Mouse (Mus musculus) adrenal gland, postnatal 0 days (tissue): ENCODE data around the gene Fsip1. TPM values are rescaled to one million over a fixed set of nuclear protein-coding genes. Genes with fewer than 3 reads are reported as not detected.

Source experiments
- microRNA-seq: library from miRNA; unstranded; fragments of <30 nt; microRNA quantifications from one replicate; pipeline ENCODE4, GENCODE M21; 2016; ENCODE audit warnings: borderline replicate concordance; ENCODE audit not compliant: insufficient number of aligned reads
- polyA plus RNA-seq: library from polyadenylated mRNA; unstranded; fragments of >200 nt; fragmentation: Nextera tagmentation; extraction: Ambion mirVana; gene quantifications from 2 replicates; pipeline ENCODE4 v1.2.1, GENCODE M21; 2015

Gene Fsip1
- 0.80 and 1.3 TPM in 2 replicates for polyA plus RNA-seq

DNA sequence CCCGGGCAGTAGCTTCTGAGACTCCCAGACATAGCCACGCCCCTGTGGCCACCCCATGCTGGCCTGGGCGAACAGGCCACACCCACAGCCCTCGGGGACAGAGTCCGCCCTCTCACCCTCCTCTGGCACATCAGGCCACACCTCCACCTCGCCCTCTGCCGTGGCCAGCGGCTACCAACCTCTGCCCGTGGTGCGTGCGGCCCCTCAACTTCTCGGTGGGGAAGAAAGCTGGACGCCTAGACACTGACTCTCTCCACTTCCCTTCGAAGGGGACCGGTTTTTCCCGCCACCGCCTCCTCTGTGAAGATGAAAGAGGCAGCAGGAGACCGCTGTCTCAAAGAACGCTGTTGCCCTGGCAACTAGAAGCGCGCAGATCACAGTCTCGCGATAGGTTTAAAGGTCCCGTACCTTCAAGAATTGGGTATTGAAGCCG, at the start of gene Fsip1:
TSS of gene Fsip1 (minus strand) at position 346 of the 433 bp plus-strand sequence.

DNA sequence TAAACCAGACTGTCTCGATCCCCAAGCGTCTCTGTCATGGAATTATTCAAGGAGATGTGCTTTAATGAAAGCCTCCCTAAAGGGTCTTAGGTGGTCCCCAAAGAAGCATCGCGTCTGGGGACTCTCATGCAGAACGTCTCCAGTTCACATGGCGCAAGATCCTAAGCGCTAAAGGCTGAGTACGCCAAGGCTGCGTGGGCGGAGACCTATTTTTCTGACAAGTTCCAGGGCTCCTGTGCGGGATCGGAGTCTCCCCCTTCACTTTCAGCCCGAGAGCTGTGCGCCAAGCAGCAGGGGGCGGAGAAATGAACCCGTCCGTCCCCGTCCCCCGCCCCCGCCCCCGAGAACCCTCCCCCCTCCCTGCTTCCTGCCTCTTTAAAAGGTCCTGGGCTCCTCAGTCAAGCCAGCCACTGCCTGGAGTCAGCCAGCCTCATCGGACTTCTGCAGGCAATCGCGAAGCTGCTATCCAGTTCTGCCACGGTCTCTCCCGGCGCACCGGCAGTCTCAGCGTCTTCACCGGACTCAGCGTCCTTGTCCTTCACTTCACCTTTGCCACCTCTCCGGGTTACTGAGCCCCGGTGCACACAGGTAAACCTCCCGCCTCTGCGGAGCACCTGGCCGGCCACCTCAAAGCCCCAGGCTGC, 145.2 kb downstream of the Fsip1 start, which contains the start of gene Thbs1:
TSS of gene Thbs1 (plus strand) at position 389 of the 644 bp plus-strand sequence.

Small RNA genes within 50 kb of the gene (microRNA-seq; reads per million reads assigned to microRNA genes)
- not detected for gene Gm22800

Other genes starting within 250 kb of the Fsip1 start
- gene Thbs1, start 145.1 kb downstream of the Fsip1 start, polyA plus RNA-seq = 12.8 and 19.7 TPM in 2 replicates
- 1.4 and 3.1 TPM in 2 replicates for gene Gpr176, start 116.5 kb upstream of the Fsip1 start, polyA plus RNA-seq
- gene Eif2ak4, start 131.7 kb upstream of the Fsip1 start, polyA plus RNA-seq = 5.5 and 5.6 TPM in 2 replicates
- gene Srp14, start 222.7 kb upstream of the Fsip1 start, polyA plus RNA-seq = 481 and 513 TPM in 2 replicates